Mouse (Mus musculus) right cerebral cortex, postnatal 14 days (tissue): ENCODE results near the gene Myh2.

ENCODE experiments used
- DNase-seq: peaks from one replicate; pipeline ENCODE4 v3.0.0; 2022

The Myh2 gene

DNA sequence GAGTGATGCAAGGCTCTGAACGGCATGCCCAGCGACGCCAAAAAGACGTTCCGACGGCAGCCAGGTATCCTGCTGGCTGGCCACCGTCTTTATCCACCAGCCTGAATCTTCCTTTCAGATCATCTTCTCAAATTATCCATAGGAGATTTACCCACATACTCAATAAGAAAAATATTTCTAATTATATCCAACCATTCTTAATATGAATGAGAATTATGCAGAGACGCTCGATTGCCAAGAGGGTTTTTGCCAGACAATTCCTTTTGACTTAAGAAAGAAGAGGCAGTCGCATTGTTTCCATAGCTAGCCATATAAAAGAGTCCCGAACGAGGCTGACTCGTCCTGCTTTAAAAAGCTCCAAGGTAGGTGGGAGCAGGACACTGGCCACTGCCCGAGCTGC lies at the start of gene Myh2:
Myh2 (plus strand) TSS at position 301 of the 400 bp plus-strand sequence.
- no peak for DNase-seq

DNA sequence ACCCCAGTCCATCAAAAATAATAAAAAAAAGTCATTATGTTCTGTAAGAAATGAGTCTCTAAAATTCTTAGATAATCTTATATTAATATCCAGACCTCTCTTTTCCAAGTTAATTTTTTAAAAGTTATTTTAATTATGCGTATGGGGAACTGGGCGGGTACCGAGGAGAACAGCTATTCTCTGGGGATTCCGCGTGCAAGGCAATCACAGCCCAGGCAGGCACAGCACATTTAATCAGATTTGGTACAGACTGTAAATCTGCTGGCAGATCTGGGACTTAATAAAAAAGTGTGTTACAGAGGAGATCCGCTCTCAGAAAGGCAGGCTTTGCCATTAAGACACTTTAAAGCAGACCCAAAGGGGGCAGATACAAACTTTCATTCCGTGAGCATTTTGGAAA lies 45.9 kb upstream of the Myh2 start:
- DNase-seq: no peak

DNA sequence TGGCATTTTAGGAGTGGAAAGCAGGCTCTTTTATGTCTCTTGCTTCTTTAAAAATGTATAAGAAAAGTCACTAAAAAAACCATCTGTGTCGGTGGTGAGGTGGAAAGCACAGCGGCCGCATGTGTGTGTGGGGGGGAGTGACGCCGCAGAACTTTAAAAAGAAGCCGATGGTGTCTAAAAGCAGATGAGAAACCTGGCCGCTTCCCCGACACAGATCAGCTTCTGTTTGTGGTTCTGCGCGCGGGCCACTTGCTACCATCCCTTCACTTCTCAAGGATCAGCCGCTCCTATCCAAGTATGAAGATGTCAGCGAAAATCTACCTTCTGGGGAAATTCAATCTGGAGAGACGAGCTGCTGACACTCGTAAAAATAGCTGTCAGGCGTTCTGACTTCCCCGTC lies 45.5 kb upstream of the Myh2 start:
- peak; percentile 60 for DNase-seq

DNA sequence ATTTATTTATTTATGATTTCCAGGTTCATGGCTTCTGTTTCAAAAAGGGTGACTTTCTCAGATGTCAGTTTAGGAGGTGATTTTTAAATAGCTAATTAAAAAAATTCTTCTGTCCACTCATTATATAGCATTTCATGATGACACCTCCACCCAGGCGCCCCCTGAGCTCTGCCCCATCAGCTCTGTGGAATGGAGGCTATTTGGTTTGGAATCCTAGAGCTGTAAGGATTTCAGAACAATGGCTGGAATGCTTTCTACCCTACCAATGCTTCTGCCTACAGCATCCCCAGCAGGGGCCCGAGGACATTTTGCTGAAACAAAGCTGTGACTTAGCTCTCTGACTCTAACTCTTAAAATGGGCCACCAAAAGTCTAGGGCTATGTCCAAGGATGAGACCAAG lies 37.3 kb upstream of the Myh2 start:
- no peak for DNase-seq

DNA sequence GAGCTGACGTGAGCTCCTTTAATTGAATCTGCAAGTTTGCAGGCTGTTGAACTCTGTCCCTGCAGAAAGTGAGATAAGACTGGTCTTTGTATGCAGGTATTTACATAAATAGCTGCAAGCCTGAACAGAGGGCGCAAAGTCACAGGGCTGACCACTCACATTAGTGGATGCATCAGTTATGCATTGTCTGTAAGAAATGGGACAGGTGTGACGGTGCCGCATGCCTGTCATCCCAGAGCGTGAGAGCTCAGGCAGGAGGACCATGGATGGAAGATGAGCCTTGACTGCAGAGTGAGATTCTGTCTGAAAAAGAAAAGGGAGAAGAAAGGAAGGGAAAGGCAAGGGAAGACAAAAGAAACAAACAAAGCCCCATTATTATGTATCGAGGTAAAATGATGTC lies 36.2 kb upstream of the Myh2 start:
- DNase-seq: no peak

DNA sequence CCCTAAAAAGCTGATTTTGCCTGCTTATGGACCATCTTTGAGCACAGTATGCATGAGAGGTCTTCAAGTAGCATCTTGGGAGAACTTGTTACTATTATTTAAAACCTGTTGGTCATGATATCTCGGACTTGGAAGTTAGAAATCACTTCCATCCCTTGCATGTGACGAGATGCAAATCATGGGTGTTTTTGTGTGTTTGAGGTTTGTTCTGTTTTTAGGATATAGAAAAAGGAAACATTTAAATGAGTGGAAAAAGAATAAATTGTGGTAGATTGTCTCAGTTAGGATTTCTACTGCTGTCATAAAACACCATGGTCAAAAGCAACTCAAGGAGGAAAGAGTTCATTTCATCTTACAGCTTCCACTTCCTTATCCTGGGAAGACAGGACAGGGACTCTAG lies 35.3 kb upstream of the Myh2 start:
- no peak for DNase-seq

DNA sequence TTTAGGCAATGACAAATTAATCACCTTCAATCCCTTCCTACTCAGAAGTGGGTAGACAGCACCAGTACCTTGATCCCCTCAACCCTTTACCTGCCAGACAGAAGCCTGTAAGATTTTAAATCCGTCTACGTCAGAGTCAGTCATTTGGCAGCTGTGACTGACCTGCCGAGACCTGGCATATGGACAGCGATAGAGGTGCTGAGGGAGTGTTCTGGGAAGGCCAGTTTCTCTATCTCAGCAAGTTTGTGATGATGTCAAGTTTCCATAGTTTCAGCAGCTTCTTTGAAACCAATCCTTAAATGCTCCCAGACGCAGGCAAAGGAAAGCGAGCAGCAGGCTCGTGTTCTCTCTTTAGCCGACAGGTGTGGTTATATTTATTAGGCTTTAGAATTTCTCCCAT lies 31.3 kb upstream of the Myh2 start:
- no peak for DNase-seq

DNA sequence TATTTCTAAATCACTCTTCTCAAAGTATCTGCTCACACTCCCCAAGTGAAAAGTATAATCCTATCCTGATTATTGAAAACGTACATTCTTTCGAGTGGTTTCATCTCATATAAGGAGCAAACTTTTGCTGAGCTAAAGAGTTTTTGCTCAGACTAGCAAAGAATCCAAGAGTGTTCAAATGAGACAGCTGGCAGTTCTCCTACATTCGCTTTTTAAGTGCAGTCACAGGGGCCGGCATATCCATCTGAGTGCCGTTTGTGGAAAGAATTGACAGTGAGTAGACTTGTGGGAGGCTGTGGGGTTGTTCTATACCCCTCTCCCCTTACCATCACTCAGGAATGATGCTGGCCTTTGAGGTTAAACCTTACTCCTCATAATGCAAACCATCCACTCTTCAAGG lies 30.7 kb upstream of the Myh2 start:
- DNase-seq: no peak

DNA sequence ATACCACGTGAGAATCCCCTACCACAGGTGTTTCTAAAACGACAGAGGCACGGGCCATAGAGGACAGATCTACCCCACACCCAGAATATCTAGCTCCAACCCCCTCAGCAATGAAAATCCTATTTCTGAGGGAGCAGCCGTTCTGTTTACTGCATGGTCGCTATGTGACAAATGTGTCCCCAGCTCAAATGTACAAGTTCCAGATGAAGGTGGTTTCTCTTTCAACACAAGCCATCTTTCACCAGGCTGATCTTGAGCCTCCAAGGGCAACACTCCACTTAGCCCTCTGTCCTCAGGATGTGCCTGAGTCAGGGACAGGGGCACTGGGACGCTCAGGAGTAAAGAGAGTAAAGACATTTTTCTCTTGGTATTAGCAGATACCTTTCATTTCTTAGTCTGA lies 29.8 kb upstream of the Myh2 start:
- DNase-seq: no peak

DNA sequence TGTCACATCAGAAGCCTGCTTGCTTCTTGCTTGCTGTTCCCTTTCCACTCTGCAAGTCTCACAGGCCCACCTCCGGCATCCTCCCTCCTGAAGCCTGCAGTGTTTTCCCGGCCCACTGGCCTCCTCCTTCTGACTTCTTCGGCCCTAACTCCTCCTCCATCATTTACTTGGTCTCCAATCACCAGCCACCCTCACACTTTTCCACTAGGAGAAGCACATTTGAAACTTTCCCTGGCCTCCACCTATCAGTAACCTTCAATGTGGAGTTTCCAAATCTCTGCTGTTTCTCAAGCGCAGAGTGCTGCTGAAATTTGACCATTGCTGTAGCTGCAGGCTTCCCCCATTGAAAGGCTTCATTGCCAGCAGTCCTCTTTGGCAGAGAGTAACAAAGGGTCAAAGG lies 28.8 kb upstream of the Myh2 start:
- DNase-seq: no peak

DNA sequence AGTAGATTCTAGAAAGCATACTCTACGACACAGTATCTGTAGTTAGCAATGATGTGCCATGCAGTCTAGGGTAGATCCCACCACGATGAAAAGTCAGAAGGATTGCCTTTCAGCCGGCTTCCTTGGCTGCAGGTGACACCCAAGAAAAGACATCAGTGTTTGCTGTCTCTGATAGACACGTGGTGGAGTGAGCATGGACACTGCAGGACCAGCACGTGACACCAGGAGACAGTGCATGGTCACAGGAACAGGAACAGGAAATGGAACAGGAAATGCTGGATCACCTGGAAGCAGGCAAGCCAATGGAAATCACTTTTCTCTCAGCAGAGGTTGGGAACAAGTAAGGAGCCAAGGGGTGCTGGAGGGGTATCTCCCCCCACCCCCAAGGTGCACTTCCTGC lies 27.8 kb upstream of the Myh2 start:
- DNase-seq: no peak

DNA sequence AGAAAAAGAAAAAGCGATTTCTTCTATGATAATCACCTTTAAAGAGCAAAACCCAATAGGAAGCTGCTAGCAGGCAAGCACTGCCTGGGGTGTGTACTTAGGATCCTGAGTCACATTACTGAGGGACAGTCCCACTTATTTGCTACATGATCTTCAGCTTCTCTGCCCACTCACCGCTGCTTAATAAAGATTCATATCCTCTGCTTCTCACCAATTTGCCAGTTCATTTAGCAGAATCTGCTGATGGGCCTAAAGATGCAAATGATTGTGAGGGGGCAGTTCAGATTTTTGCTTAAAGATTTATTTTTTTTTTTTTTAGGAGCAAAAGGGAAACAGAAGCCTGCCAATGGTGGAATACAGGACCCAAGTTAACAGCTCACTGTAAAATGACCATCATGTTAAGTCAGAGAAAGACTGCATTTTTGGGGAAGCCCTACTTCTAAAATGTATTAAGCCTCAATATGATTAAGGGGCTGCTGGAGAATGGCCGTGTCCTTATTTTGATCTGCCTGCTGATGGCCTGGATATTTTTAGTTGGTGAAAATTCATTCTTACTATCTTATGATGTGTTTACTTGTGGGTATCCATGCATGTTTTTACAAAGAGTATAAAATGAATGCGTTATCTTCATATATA lies 26.8 kb upstream of the Myh2 start:
- no peak for DNase-seq

DNA sequence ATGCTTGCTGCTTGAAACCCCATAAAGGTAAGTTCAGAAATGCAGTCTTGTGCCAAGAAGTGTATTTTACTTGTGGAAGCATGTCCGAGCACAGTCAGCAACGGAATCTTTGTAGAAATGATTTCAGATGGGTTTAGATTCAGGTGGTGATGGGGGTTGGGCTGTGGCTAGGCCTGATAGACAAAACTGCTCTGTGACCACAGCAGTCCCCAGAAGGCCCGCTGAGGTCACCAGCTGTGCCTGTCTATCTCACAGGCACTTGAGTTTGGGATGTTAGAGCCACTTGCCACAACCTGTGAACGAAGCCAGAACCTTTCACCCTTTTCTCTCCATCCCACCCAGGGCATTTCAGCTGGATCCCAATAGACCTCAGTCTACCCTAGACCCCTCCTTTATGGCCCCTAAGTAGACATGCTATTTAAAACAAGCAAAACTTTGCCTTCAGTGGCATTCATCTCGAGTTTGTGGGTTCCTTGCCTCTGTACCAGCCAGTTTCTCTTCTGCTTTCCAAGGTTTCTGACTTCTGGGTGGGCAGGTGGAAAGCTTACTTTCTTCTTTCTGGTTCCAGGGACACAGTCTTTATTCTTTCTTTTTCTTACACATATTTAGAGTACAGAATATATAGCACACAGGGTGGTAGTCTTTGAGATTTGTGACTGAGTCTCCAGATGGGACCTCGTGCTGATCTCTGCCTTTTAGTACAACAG lies 26.1 kb upstream of the Myh2 start:
- DNase-seq: no peak

DNA sequence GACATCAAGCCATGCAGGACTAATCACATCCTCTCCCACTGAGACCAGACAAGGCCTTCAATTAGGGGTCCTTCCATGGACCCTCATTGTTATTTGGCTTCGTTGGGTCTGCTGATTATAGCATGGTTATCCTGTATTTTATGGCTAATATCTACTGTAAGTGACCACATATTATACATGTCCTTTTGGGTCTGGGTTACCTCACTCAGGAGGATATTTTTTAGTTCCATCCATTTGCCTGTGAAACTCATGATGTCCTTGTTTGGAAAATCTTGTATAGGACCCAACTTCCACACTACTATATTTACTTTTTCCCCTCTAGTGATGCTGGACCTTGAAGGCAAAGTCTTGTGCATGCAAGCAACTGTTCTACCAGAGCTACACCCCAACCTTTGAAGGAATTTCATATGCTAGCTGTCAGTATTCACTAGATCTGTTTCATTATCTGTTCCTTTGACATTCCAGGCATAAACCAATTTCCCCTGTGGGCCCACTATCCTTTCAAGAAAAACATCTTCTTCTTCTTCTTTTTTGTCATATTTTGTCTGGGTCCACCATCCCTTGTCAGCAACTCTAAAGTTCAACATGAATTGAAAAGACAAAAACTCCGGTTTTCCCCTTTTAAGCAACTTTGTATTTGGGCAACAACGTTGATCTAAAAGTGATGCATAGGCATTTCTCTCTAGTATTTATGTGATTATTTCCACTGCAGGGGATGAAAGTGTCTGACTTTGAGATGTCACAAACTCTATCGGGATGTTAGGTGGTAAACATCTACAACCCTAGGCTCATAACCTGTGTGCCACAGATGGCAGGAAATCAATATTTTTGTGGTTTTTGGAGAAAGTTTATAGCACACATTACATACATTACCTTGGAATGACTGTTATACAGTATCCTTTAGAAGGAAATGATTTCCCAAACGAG lies 25.1 kb upstream of the Myh2 start:
- no peak for DNase-seq

DNA sequence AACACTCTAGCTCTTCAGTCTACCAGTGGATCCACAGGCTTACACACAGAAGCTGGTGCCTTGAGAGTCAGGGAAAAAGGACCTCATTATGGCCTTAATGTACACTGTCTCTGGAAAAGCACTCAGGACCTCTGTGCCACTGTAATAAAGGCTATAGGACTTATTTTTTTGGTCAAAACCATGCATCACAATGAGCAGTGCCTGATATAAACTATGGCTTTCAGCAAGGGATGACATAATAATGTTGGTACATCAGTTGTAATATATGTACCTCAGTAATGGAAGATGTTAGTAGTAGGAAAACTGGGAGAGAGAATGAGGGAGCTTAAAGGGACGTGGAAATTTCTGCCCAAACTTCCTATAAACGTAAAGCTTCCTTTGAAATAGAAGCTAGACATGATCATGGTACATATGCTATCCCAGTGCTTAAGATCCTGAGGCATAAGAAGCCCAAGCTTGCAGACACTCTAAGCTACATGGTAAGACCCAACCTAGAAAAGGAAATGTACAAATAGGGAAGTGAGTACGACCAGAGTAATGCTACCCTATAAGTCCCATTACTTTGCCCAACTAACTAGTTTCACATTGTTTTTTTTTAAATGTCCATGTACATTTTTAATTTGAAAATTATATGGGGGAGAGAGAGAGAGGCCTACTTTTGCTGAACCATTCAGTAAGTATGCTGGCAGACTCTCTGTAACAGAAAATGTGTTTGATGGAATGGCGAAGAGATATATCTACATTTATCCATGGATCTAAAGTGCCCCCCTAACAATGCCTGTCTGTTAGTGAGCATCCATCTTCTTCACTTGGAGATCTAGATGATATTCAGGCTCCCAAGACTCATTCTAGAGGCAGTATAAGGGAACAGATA lies 24.2 kb upstream of the Myh2 start:
- DNase-seq: no peak

DNA sequence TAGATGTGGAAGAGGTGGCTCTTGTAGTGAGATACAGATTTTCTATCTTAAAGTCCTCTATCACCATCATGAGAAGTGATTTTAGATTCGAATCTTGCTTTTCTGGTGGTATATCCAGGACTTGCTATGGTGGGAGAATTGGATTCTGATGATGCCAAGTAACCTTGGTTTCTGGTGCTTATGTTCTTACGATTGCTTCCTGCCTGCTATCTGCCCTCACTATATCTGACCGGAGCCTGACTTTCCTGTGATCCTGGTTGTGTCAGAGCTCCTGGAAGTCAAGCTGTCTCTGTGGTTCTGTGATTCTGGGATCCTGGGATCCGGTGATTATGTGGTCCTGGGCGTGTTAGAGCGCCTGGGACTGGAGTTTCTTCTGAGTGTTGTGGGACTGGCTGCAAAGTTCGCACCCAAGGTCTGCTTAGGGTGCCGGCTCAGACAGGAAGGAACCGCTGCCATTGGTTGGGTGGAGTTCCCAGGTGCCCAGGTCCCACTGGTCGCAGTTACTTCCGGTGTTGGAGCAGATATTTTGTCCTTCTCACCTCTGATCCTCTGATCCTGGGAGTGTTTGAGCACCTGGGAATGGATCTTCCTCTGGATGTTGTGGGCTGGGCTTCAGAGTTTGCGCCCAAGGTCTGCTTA lies 23.4 kb upstream of the Myh2 start:
- no peak for DNase-seq

DNA sequence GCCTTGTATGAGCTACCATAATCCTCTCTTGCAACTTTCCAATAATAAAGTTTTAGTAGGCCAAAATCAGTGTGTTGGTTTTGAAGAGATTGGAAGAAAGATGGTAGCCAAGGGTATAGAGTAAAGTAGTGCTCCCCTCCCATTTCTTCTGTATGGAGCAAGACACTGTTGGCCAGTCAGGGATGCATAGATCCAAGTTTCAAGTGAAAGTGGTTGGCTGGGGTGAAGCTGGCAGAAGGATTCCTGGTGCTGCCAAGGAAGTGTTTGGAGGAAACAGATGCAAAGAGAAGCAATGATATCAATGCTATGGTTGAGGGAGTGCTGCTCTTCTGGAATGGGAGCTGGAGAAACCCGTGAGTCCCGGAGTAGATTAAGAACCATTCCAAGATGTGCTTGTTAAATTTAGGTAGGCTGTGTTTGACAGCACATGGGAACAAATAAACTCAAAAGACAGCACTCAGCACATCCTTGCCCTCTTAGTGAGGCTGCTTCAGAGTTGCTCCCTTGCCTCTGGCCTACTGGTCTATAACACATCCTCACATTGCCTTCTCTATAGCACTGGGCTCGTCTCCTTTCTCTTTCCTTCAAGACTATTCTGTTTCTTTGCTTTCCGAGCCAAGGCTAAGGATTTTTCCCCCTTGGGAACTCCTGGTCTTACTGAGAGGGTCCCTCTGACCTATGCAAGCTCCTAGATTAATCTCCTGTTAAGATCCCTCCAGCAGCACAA lies 22.4 kb upstream of the Myh2 start:
- no peak for DNase-seq

DNA sequence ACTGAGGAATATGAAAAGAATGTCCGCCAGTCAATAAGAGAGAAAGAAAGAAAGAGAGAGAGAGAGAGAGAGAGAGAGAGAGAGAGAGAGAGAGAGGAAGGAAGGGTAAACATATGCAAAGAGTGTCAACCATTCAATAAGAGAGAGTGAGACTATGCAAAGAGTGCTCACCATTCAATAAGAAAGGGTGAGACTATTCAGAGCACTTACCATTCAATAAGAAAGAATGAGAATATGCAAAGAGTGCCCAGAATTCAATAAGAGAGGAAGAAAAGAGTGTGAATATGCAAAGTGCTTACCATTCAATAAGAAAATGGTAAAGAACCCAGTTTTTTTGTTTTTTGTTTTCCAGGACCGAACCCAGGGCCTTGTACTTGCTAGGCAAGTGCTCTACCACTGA lies 20.6 kb upstream of the Myh2 start:
- DNase-seq: no peak

DNA sequence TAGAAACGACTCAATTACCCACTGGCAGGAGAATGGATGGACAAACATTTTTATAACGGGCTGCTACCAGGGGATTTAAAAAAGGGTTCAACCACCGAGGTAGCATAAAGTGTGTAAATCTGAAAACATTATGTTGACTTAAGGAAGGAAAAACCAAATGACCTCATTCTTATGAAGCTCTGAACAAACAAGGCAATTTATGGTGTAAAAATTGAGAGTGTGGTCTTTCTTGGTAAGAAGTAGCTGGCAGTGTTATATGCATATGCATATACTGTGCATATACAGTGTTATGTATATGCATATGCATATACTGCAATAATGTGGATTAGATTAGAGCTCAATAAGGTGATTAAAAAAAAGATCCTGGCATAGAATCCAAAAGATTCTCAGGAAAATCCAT lies 19.7 kb upstream of the Myh2 start:
- no peak for DNase-seq

DNA sequence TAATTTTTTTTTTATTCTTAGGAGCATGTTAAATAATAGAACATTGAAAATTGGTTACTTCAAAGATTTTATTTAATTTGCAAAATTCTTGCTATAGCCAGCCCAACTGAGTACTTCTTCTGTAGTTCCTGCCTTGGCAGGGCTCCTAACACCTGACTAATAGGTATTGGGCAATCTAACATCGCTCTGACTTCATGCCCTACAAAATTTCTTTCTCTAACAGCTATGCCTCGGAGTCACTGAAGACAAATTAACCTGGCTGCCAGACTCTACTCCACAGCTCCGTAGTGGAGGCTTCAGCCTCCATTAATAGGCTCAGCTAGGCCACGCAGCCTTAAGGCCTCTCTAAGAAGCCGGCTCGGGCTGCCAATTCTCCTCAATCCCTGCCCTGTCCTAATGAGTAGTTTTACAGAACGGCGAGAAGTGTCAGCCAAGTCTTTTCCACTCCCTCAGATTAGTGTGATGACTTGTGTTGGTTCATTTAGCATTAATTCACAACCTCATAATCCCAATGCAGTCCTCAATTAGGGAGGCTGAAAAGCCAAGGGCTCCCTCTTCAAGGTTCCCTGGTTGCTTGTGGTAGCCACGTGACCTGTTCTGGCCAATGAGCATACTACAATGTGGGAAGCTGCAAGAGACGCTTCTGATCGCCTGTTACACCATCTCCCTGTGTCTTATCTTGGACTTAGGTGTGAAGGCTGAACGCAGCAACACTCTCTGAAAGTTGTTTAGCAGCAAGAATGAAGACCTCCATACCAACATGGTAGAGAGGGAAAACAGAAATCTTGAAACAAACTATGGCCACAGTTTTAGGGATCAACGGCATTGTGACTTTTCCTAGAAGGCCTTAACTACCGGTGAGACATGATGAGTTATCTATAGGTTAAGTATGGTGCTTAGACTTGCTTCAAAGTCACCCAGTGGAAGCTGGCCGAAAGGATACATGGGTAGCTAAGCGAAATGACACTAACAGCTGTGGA lies 18.9 kb upstream of the Myh2 start:
- no peak for DNase-seq
